Mouse (Mus musculus): ENCODE results near the gene Fkrp. TPM values are rescaled to one million over a fixed set of nuclear protein-coding genes. Genes with fewer than 3 reads are reported as not detected.

Fkrp gene
- total RNA-seq, 2 experiments from 2014 or later = 24.8 to 26.8 TPM

- no peak for DNase-seq
Observed at GRCm38 (mm10) chr7:16837916-16838803, 21.6 kb upstream of the Fkrp start.

GRCm38 (mm10) chr7:16830449-16830848, 13.9 kb upstream of the Fkrp start:
- DNase-seq = peak in 1 of 2 experiments; percentile 52

- no peak for DNase-seq
Observed at GRCm38 (mm10) chr7:16827274-16827673, 10.7 kb upstream of the Fkrp start.

- DNase-seq = no peak
Observed at GRCm38 (mm10) chr7:16826571-16826970, 10.0 kb upstream of the Fkrp start.

GRCm38 (mm10) chr7:16825785-16826184, 9.3 kb upstream of the Fkrp start:
- peak in 1 of 2 experiments; percentile 31 for DNase-seq

- no peak for DNase-seq
Observed at GRCm38 (mm10) chr7:16823734-16824133, 7.2 kb upstream of the Fkrp start.

- DNase-seq = no peak
Observed at GRCm38 (mm10) chr7:16821669-16822101, 5.2 kb upstream of the Fkrp start.

- no peak for DNase-seq
Observed at GRCm38 (mm10) chr7:16821091-16821490, 4.6 kb upstream of the Fkrp start.

- no peak for DNase-seq
Observed at GRCm38 (mm10) chr7:16820271-16820763, 3.8 kb upstream of the Fkrp start.

GRCm38 (mm10) chr7:16819794-16820193, 3.3 kb upstream of the Fkrp start:
- DNase-seq = no peak

GRCm38 (mm10) chr7:16817693-16818092, 1.2 kb upstream of the Fkrp start:
- no peak for DNase-seq

GRCm38 (mm10) chr7:16816078-16816474, 456 bp downstream of the Fkrp start:
- DNase-seq = peak; percentile 84 to 90

- DNase-seq = no peak
Observed at GRCm38 (mm10) chr7:16815351-16815941, 1.1 kb downstream of the Fkrp start, which contains the start of gene Strn4. Gene Strn4 (plus strand): TSS chr7:16815889.

- DNase-seq = no peak
Observed at GRCm38 (mm10) chr7:16812505-16812904, 4.0 kb downstream of the Fkrp start.

GRCm38 (mm10) chr7:16811649-16812070, 4.9 kb downstream of the Fkrp start:
- no peak for DNase-seq

GRCm38 (mm10) chr7:16810920-16811648, 5.4 kb downstream of the Fkrp start:
- DNase-seq = peak; percentile 53 to 60

- DNase-seq = no peak
Observed at GRCm38 (mm10) chr7:16810399-16810919, 6.1 kb downstream of the Fkrp start.

GRCm38 (mm10) chr7:16809739-16810138, 6.8 kb downstream of the Fkrp start:
- peak; percentile 64 to 74 for DNase-seq

GRCm38 (mm10) chr7:16808647-16809046, 7.9 kb downstream of the Fkrp start:
- no peak for DNase-seq

- no peak for DNase-seq
Observed at GRCm38 (mm10) chr7:16807936-16808335, 8.6 kb downstream of the Fkrp start.

- no peak for DNase-seq
Observed at GRCm38 (mm10) chr7:16804409-16805028, 12.0 kb downstream of the Fkrp start.

- DNase-seq = no peak
Observed at GRCm38 (mm10) chr7:16794886-16795285, 21.6 kb downstream of the Fkrp start.

Measured in adrenal gland, postnatal 36 days (tissue).